Mouse (Mus musculus) neural tube, embryonic 12.5 days (tissue): ENCODE results near the gene Mecom. TPM values are rescaled to one million over a fixed set of nuclear protein-coding genes. Genes with fewer than 3 reads are reported as not detected.
A peak's percentile ranks its signal among the peaks of the same experiment; 100 is the strongest.

ENCODE experiments used
- ATAC-seq: fragments of 200-750 bp; cut with Nextera tagmentation; 2 replicates; pipeline ENCODE4 v1.8.0; 2017; ENCODE audit warnings: low read depth, mild to moderate bottlenecking, moderate TSS enrichment, moderate library complexity; ENCODE audit not compliant: low FRiP score
- H3K27ac ChIP-seq: fragments of 300-500 bp; sonication (generic); 2 replicates; pipeline ENCODE4 v1.5.1; 2016
- H3K27me3 ChIP-seq: fragments of 300-500 bp; sonication (generic); replicated peaks from 2 replicates; pipeline ENCODE4 v1.6.1; 2016; ENCODE audit warnings: mild to moderate bottlenecking
- H3K36me3 ChIP-seq: fragments of 300-500 bp; sonication (generic); 2 replicates; pipeline ENCODE4 v1.6.1; 2016; ENCODE audit warnings: mild to moderate bottlenecking
- H3K4me1 ChIP-seq: fragments of 300-500 bp; sonication (generic); 2 replicates; pipeline ENCODE4 v1.6.1; 2016
- H3K4me2 ChIP-seq: fragments of 300-500 bp; sonication (generic); replicated peaks from 2 replicates; pipeline ENCODE4 v1.6.1; 2016; ENCODE audit warnings: mild to moderate bottlenecking
- H3K4me3 ChIP-seq: fragments of 300-500 bp; sonication (generic); 2 replicates; pipeline ENCODE4 v1.5.1; 2016
- H3K9ac ChIP-seq: fragments of 300-500 bp; sonication (generic); 2 replicates; pipeline ENCODE4 v1.6.1; 2016; ENCODE audit warnings: mild to moderate bottlenecking
- H3K9me3 ChIP-seq: fragments of 300-500 bp; sonication (generic); 2 replicates; pipeline ENCODE4 v1.6.1; 2016; ENCODE audit warnings: mild to moderate bottlenecking
- WGBS: fragments of 180-500 bp; shearing (Covaris S2); methylation state at CpG from one replicate; pipeline ENCODE4 v1.1.7; 2016; 5-methylcytosine and 5-hydroxymethylcytosine counted together
- polyA plus RNA-seq: library from polyadenylated mRNA; unstranded; fragments of >200 nt; fragmentation: Nextera tagmentation; extraction: Ambion mirVana; gene quantifications from 2 replicates; pipeline ENCODE4 v1.2.1, GENCODE M21; 2016

The Mecom gene
- polyA plus RNA-seq, 1 experiment from 2014 or later = 16.1 TPM

- Histone ChIP-seq H3K4me2 (no peak overlapping the region), H3K27me3 (no peaks in the 10 kb centered on the region), H3K36me3 (no peaks in the 10 kb centered on the region), H3K27ac (no peak overlapping the region), H3K4me1 (peaks cover 5% of the 10 kb centered on the region; the same call in 1 of the 2 replicates), H3K4me3 (no peak overlapping the region), H3K9ac (no peak overlapping the region), H3K9me3 (no peaks in the 10 kb centered on the region)
- WGBS = 85% methylated on average over 8 of the region's 8 CpGs
- no peak for ATAC-seq
These were observed 528.4 kb downstream of the Mecom start for GRCm38 (mm10) chr3:30019411-30019810.

GRCm38 (mm10) chr3:30018202-30018601, 529.6 kb downstream of the Mecom start:
- H3K27ac ChIP-seq = no peak overlapping the region
- H3K4me2 ChIP-seq = no peak overlapping the region
- no peak; the same call in 1 of the 2 replicates for ATAC-seq
- no peak overlapping the region for H3K9ac ChIP-seq
- no peaks in the 10 kb centered on the region for H3K9me3 ChIP-seq
- WGBS = 11% methylated on average over 12 of the region's 12 CpGs
- no peaks in the 10 kb centered on the region for H3K27me3 ChIP-seq
- H3K4me3 ChIP-seq = no peak overlapping the region
- no peaks in the 10 kb centered on the region for H3K36me3 ChIP-seq
- H3K4me1 ChIP-seq = peaks cover 8% of the 10 kb centered on the region; the same call in 1 of the 2 replicates

- 52% methylated on average over 5 of the region's 5 CpGs for WGBS
- H3K9me3 ChIP-seq = no peaks in the 10 kb centered on the region
- H3K27me3 ChIP-seq = no peaks in the 10 kb centered on the region
- H3K36me3 ChIP-seq = no peaks in the 10 kb centered on the region
- no peak overlapping the region for H3K4me3 ChIP-seq
- H3K4me1 ChIP-seq = peaks cover 13% of the 10 kb centered on the region
- ATAC-seq = no peak
- no peak overlapping the region for H3K27ac ChIP-seq
- no peak overlapping the region for H3K9ac ChIP-seq
- H3K4me2 ChIP-seq = no peak overlapping the region
These were observed 531.0 kb downstream of the Mecom start for GRCm38 (mm10) chr3:30016766-30017165.

- no peak overlapping the region for H3K9ac ChIP-seq
- peak; percentile 55 for ATAC-seq
- H3K9me3 ChIP-seq = no peaks in the 10 kb centered on the region
- WGBS = 8% methylated on average over 10 of the region's 10 CpGs
- H3K4me2 ChIP-seq = no peak overlapping the region
- no peak overlapping the region for H3K4me3 ChIP-seq
- H3K27ac ChIP-seq = no peak overlapping the region
- H3K27me3 ChIP-seq = no peaks in the 10 kb centered on the region
- no peaks in the 10 kb centered on the region for H3K36me3 ChIP-seq
- H3K4me1 ChIP-seq = peaks cover 15% of the 10 kb centered on the region
These were observed 532.7 kb downstream of the Mecom start for GRCm38 (mm10) chr3:30014962-30015660.

GRCm38 (mm10) chr3:30014279-30014678, 533.5 kb downstream of the Mecom start:
- ATAC-seq = no peak
- Histone ChIP-seq H3K9ac (no peak overlapping the region), H3K9me3 (no peaks in the 10 kb centered on the region), H3K27me3 (no peaks in the 10 kb centered on the region), H3K4me2 (no peak overlapping the region), H3K27ac (no peak overlapping the region), H3K4me3 (no peak overlapping the region), H3K4me1 (peaks cover 15% of the 10 kb centered on the region), H3K36me3 (no peaks in the 10 kb centered on the region)
- WGBS = 45% methylated on average over 1 of the region's 1 CpGs

GRCm38 (mm10) chr3:30013416-30013815, 534.4 kb downstream of the Mecom start:
- H3K4me2 ChIP-seq = peak overlapping the region; percentile 85
- H3K27ac ChIP-seq = no peak overlapping the region
- H3K4me3 ChIP-seq = no peak overlapping the region
- peak; percentile 34; the same call in 1 of the 2 replicates for ATAC-seq
- peaks cover 15% of the 10 kb centered on the region for H3K4me1 ChIP-seq
- H3K27me3 ChIP-seq = no peaks in the 10 kb centered on the region
- WGBS = 19% methylated on average over 1 of the region's 1 CpGs
- H3K9me3 ChIP-seq = no peaks in the 10 kb centered on the region
- H3K36me3 ChIP-seq = no peaks in the 10 kb centered on the region
- peak overlapping the region; percentile 58; the same call in 1 of the 2 replicates for H3K9ac ChIP-seq

- Histone ChIP-seq H3K4me2 (peak overlapping the region; percentile 85), H3K36me3 (no peaks in the 10 kb centered on the region), H3K9ac (peak overlapping the region; percentile 58), H3K4me1 (peaks cover 11% of the 10 kb centered on the region), H3K4me3 (peak overlapping the region; percentile 46), H3K27ac (peak overlapping the region; percentile 34; the same call in 1 of the 2 replicates), H3K9me3 (no peaks in the 10 kb centered on the region), H3K27me3 (no peaks in the 10 kb centered on the region)
- under 1% methylated on average over 29 of the region's 29 CpGs for WGBS
- peak; percentile 80 for ATAC-seq
These were observed 535.0 kb downstream of the Mecom start for GRCm38 (mm10) chr3:30012666-30013365.

GRCm38 (mm10) chr3:30012150-30012549, 535.7 kb downstream of the Mecom start:
- Histone ChIP-seq H3K27me3 (no peaks in the 10 kb centered on the region), H3K4me2 (peak overlapping the region; percentile 85), H3K36me3 (no peaks in the 10 kb centered on the region), H3K27ac (no peak overlapping the region), H3K9me3 (no peaks in the 10 kb centered on the region), H3K4me1 (peaks cover 11% of the 10 kb centered on the region), H3K4me3 (peak overlapping the region; percentile 46), H3K9ac (peak overlapping the region; percentile 58)
- under 1% methylated on average over 27 of the region's 27 CpGs for WGBS
- ATAC-seq = no peak

GRCm38 (mm10) chr3:30011712-30012111, 536.1 kb downstream of the Mecom start:
- peak overlapping the region; percentile 46; the same call in 1 of the 2 replicates for H3K4me3 ChIP-seq
- peak overlapping the region; percentile 58; the same call in 1 of the 2 replicates for H3K9ac ChIP-seq
- no peaks in the 10 kb centered on the region for H3K36me3 ChIP-seq
- H3K4me2 ChIP-seq = peak overlapping the region; percentile 85
- no peak overlapping the region for H3K27ac ChIP-seq
- no peaks in the 10 kb centered on the region for H3K9me3 ChIP-seq
- ATAC-seq = no peak
- H3K27me3 ChIP-seq = no peaks in the 10 kb centered on the region
- WGBS = 6% methylated on average over 6 of the region's 6 CpGs
- peaks cover 11% of the 10 kb centered on the region for H3K4me1 ChIP-seq

- Histone ChIP-seq H3K27me3 (no peaks in the 10 kb centered on the region), H3K9me3 (no peaks in the 10 kb centered on the region), H3K36me3 (no peaks in the 10 kb centered on the region), H3K9ac (no peak overlapping the region), H3K4me3 (no peak overlapping the region), H3K4me2 (peak overlapping the region; percentile 85), H3K4me1 (peaks cover 11% of the 10 kb centered on the region), H3K27ac (no peak overlapping the region)
- ATAC-seq = no peak
- 12% methylated on average over 6 of the region's 6 CpGs for WGBS
These were observed 536.9 kb downstream of the Mecom start for GRCm38 (mm10) chr3:30010889-30011288.

- Histone ChIP-seq H3K36me3 (no peaks in the 10 kb centered on the region), H3K27me3 (no peaks in the 10 kb centered on the region), H3K4me1 (peaks cover 17% of the 10 kb centered on the region), H3K4me2 (no peak overlapping the region), H3K9ac (no peak overlapping the region), H3K27ac (no peak overlapping the region), H3K9me3 (no peaks in the 10 kb centered on the region), H3K4me3 (no peak overlapping the region)
- no peak for ATAC-seq
- WGBS = 70% methylated on average over 5 of the region's 5 CpGs
These were observed 538.2 kb downstream of the Mecom start for GRCm38 (mm10) chr3:30009596-30009995.

GRCm38 (mm10) chr3:30004888-30005405, 542.9 kb downstream of the Mecom start:
- Histone ChIP-seq H3K4me1 (peaks cover 7% of the 10 kb centered on the region; the same call in 1 of the 2 replicates), H3K36me3 (no peaks in the 10 kb centered on the region), H3K4me3 (no peak overlapping the region), H3K4me2 (no peak overlapping the region), H3K27ac (no peak overlapping the region), H3K9me3 (no peaks in the 10 kb centered on the region), H3K9ac (0 out of 2 replicates have a peak overlapping the region, but pooled peaks have one; percentile 18), H3K27me3 (no peaks in the 10 kb centered on the region)
- no peak for ATAC-seq
- 34% methylated on average over 8 of the region's 8 CpGs for WGBS
